Mouse (Mus musculus) adrenal gland, postnatal 4 days (tissue): ENCODE results near the gene Fbh1. TPM values are rescaled to one million over a fixed set of nuclear protein-coding genes. Genes with fewer than 3 reads are reported as not detected.
A peak's percentile ranks its signal among the peaks of the same experiment; 100 is the strongest.

Source experiments
- DNase-seq, 2 experiments: peaks; one replicate each; pipeline ENCODE4 v3.0.0; 2021 to 2022; ENCODE audit warnings: low spot score in 2 of 2, mixed read lengths in 2 of 2
- long read RNA-seq, 2 experiments: library from polyadenylated mRNA; stranded (forward); transcript quantifications; one replicate each; pipeline ENCODE4 v2.0.0; 2021
- total RNA-seq, 2 experiments: library from RNA; stranded (reverse); gene quantifications; 2 replicates each; pipeline ENCODE4 v1.2.3; 2021

Gene Fbh1
- total RNA-seq: 100 to 1,000 TPM; 103 to 109 TPM
- long read RNA-seq, experiment 1, transcript Fbh1-201 (21 exons, 3,567 nt): major isoform, 48 of 87 reads
- long read RNA-seq, experiment 1, partial matches to known transcripts: 6 of 87 reads
- long read RNA-seq, experiment 1, other reads (novel, unspliced or antisense): 33 of 87 reads
- long read RNA-seq, experiment 2, transcript Fbh1-201 (21 exons, 3,567 nt): major isoform, 88 of 195 reads
- long read RNA-seq, experiment 2, partial matches to known transcripts: 16 of 195 reads
- long read RNA-seq, experiment 2, other reads (novel, unspliced or antisense): 91 of 195 reads

DNA sequence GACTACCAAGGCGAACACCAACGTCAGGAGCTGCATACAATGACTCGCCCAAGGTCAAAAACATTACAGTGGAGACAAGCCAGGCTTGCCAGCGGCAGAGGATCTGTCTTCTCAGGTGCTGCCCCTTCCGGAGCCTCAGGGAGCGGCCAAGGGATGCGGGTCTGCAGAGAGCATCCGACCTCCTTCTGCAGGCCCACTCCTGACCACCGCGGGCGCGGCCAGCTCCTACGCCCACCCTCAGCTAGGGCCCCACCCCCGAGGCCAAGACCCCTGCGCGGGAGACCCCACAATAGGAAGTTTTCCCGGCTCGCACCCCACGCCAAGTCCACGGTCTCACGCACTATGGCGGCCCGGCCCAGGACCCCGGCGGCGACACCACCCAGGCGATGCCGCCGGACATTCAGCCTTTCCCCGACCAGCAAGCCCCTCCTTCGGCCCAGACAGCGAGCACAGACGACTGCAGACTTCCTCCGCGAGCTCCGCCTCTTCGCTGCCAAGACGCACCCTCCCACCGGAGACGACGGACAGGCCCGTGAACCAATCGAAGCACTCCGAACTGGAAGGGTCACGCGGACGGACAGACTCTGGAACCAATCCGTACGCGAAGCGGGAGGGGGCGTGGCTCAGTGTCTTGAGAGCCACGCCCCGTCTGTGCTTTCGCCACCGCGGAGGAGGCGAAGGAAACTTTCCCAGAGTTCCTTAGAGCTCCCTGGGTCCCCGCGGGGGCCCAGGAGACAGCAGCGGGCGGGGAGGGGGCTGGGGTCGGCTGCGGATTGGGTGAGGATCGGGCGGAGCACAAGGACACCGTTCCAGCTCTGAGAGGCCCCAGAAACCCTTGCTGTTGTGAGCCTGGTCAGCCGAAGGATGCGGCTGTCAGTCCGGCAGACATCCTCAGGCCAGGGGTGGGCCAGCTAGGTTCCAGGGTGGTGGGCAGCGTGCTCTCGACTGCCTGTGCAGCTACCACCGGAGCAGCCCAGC, at the start of gene Fbh1, which contains the start of gene Ankrd16:
Fbh1 (minus strand) TSS at position 492 of the 978 bp plus-strand sequence.
Ankrd16 (plus strand) TSS at position 786 of the 978 bp plus-strand sequence.
- peak; percentile 100 for DNase-seq

DNA sequence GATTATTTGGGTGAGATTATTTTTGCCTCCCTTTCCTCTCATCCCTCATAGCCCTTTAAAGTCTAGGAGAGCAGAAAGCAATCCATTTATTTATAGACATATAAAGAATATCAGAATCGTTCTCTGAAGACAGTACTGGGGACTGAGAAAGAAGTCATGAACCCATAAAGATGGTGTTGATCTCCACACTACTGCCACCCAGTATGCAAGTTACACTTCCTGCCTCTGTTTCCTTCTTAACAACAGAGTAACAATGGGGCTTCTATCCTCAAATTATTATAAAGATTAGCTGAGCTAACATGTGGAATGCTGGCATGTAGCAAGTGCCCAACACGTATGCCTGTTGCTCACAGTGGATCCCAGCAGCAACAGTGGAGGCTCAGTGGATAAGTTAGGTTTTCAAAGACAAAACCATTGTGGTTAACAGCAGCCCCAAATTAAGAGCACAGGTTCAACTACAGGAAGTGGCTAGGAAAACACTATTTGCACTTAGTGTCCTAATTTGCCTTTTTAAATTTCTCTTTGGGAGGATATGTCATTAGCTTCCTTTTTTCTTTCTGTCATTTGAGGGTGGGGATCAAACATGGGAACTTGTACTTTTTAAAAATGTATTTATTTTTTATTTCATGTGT, 24.0 kb upstream of the Fbh1 start:
- DNase-seq: no peak

DNA sequence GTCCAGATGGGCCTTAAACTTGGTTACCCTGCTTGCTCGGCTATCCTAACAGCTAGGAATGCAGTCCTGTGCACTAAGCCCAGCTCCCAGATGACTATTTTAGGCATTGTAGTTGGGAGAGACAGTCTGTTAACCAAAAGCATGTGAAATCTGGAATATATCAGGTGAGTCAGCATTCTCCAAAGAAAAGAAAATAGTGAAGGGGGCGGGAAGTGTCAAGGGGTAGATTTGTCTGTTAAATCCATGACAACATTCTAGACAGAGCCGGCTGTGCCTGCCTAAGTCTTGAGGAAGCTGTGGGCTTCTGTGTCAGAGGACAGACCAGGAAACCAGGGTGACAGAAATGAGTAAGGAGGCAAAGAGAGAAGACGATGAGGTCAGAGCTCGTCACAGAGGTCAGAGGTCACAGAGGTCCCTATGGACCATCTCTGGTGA, 20.6 kb upstream of the Fbh1 start:
- DNase-seq: no peak

DNA sequence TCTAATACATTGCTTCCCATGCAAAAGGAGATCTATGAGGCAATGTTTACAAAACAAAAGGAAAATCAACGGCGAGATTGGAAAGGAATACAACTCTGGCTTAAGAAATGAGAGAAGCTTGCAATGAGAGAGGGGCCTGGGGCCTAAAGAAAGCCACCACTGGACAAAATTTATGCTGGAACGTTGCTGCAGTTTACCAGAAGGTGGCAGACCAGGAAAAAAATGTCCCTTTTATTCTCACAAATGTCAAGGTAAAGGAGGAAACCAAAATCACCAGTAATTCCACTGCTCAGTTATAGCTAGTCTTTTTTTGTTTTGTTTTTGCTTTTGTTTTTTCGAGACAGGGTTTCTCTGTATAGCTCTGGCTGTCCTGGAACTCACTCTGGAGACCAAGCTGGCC, 17.3 kb upstream of the Fbh1 start:
- no peak for DNase-seq

DNA sequence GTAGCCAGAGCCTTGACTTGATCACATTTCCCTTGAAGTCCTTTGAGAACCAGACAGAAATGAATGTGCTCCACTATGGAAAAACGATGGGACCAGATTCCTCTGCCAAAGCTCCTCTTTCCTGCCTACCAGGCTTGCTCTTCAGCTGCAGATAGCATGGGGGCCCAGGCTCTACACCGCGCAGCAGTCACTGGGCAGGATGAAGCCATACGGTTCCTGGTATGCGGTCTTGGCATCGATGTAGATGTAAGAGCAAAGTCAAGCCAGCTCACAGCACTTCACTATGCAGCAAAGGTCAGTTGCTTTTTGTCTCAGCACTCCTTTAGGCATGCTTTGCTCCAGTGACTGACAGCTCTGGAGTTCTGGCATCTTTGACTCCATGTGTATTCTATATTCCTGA, 6.8 kb upstream of the Fbh1 start:
- DNase-seq: no peak

DNA sequence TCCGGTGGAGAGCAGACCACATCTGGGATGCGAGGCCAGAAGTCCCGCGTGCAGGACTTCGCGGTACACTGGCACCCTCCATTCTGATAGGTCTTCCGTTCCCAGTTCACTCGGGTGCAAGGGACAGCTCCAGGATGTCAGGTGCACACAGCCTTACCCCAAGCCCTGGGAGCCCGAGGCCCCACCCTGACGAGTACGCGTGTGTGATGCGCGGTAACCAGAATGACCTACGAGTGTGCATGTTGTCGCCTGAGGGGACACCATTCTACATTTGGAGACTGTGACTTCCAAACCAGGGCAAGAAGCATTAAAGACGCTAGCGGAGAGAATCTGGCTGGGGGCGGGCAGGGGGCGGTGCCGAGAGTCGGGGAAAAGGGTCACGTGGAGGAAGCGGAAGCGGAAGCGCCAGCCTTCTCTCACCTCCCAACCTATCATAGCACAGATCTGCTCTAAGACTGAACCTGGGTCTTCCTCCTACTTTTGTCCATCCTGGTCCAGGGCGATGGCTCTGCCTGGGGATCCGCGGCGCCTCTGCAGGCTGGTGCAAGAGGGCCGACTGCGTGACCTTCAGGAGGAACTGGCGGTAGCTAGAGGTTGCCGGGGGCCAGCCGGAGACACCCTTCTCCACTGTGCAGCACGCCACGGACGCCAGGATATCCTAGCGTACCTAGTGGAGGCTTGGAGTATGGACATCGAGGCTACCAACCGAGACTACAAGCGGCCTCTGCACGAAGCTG, 873 bp upstream of the Fbh1 start:
- DNase-seq: peak; percentile 49 to 64

DNA sequence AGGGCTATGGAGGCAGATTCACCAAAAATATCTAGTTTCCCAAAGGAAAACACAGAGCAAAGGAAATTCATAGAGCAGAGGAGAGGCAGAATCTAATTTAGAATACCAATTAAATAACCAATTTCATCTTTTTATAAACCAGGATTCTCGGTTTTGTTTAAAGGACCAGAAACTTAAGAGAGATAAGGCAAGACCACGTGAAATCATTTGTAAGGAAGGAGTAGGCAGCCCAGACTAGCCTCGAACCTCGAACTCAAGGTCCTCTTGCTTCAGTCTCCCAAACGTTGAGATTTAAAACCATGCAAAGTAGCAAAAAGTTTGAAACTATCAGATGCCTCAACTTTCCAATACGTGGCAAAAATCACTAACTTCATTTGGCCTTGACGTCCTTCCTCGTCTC, 967 bp downstream of the Fbh1 start:
- DNase-seq: no peak

DNA sequence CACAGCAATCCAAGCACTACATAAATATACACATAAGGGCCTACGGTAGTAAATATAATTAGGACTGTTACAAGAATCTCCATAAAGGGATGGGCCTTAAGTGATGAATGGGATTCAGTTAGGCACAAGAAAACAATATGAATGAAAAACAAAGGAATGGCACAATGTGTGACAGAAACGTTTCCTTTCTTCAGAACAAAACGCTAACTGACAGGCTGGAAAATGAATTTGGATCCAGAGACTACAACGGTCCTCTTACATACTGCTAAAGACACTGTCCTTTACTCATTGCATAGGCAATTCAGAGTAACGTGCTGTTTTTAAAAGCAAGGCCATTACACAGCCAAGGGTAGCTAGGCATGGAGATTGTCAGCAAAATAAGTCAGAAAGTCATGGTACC, 2.3 kb downstream of the Fbh1 start:
- DNase-seq: no peak

DNA sequence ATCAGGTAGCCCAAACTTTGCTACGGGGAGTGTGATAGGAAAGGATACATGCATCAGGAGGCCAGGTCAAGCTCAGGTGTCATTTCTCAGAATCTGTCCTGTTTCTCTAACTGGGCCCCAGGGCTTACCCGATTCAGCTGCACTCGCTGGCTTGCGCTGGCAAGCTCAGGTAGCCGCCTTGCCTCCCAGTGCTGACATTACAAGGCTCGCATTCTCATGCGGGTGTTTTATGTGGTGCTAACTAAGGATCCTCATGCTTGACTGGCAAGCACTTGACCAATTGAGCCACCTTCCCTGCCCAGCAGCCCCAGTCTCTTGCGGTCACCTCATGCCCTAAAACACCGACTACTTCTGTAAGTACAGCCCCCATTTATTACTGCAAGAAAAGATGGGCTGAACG, 3.0 kb downstream of the Fbh1 start:
- no peak for DNase-seq

DNA sequence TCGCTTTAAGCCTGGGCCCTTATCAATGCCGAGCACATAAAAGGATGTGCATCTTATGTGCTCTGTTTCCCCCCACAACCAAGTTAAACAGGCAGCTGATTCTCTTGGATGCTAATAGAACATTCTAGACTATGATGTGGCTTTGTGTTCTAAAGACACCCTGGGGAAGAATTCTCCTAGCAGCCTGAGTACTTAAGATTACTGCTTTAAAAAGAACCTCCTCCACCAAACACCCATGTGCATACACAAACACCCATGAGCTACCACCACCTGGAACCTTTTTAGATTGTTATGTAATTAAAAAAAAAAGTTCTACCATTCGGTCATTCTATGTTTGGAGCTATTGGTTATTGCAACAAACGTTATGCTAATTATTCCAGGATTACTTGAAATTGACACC, 5.0 kb downstream of the Fbh1 start:
- DNase-seq: no peak

DNA sequence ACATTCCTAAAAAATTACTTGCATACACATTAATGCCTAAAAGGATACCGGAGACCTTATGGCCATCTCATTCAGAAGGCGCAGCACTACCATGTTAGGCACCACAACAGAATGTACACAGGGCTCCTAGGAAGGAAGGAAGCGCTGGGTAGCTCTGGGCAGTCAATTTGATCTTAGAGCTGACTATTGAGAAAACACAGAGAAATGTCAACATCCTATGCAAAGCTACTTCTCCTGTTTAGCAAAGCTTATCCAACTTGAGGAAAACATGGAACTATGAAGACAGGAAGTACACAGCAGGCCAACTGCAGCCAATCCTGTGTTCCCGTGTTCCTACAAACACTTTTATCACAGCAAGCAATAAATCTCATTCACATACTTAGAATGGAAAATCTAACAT, 5.7 kb downstream of the Fbh1 start:
- no peak for DNase-seq

DNA sequence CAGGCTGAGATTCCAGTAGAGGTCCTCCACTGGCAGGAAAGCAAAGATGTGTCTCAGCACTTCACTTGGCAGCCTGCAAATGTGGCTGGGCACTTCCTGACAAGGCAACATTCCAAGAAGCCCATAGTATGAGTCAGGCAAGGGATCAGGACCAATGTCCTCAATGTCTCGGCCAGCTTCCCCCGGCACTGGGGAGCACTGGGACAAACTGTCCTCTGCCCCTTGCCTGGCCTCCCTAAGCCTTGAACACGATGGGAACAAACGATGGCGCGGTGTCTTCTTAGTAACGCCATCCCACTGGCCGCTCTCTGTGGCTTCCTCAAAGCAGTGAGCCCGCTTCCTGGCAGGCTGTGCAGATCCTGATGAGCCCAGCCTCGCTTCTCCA, 10.2 kb downstream of the Fbh1 start:
- DNase-seq: no peak

DNA sequence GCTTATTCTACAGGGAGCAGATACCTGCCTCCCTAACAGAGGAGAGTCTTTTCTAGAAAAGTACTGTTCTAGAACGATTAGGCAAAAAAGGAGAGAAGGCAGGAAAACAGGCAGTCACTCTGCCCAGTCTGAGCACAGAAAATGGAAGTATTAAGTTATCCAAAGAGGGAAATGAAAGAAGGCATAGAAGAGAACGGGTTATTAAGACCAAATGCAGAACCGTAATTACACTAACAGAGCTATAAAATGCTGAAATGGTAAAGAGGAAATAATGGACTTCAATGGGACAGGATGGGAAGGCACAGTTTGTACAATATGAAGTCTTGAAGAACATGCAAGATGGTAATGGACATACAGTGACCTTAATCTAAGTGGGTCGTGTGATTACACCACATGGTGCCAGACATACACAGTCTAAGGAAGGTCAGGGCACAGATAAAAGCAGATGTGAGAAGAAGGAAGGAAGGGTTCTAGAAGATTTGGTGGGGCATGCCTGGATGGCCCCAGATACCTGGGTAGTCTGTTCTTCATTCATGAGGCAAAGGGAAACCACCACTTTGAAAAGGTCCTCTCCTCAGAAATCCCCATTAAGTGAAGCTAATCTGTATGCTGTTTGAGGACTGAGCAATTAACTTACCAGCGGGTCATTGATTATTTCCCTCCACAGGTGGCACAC, 10.8 kb downstream of the Fbh1 start:
- no peak for DNase-seq

DNA sequence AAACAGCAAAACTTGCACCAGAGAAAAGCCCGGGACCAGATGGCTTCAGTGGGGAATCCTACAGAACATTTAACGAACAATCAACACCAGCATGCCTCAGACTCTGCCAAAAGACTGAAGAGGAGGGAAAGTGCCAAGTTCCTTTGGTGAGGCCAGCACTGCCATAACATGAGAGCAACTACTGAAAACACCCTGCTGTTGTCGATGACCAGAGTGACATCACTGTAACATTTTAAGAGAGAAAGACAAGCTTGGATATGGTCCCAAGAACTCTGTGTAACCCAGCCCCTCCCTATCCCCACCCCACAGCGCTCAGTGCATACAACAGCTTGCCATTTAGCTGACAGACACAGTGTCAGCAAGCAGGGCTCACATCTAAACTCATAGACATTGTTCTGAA, 11.7 kb downstream of the Fbh1 start:
- DNase-seq: no peak

DNA sequence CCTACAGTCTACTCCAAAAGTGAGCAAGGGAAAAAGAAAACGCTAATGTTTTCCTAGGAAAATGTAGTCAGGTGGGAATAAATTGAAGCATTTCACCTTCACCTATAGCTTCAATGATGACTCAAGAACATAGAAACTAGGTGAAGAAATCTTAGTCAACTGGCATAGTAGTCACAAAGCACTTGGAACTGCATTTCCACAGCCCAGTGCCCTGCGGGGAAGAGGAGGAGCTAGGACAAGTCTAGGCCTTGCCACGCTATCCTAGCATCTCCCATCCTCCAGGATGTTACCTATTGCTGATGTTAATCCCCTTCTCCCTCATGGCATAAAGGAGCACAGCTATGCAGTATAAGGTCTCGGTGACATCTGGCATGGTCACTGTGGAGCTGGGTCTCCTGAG, 14.8 kb downstream of the Fbh1 start:
- no peak for DNase-seq

DNA sequence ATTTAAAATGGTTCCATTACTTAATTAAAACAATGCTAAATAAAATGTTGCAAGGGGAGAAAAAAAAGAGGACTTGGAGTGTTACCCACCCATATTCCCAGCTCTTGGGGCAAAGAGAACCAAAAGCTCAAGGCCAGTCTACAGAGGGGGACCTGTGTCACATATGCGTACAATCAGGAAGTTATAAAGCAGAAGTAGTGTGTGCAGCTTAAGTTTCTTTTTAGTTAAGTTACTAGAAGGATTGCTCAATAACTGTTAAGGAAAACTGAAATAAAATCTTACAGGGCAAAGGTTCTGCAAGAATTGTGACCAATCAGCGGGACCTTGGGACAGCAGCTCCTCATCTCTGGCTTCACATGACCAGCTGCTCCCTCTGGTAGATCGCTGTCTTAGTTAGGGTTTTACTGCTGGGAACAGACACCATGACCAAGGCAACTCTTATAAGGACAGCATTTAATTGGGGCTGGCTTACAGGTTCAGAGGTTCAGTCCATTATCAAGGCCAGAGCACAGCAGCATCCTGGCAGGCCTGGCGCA, 37.8 kb downstream of the Fbh1 start:
- DNase-seq: no peak

DNA sequence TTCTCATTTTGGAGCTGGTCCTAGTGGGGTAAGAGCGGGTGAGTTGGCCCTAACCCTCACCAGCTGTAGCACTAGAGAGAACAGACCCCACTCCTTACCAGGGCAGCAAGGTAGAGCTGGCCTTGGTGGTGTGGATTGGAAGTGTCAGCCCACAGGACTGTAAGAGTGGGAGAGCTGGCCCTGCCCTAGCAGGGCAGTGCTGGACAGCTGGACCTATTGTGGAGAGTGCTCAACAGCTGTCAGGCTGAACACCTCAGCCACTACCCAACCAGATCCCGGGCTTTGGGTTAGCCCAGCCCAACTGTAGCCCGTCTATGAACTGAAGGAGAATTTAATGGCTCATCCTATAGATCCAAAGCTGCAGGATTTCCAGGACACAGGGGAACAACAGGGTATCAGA, 38.6 kb downstream of the Fbh1 start:
- DNase-seq: no peak

DNA sequence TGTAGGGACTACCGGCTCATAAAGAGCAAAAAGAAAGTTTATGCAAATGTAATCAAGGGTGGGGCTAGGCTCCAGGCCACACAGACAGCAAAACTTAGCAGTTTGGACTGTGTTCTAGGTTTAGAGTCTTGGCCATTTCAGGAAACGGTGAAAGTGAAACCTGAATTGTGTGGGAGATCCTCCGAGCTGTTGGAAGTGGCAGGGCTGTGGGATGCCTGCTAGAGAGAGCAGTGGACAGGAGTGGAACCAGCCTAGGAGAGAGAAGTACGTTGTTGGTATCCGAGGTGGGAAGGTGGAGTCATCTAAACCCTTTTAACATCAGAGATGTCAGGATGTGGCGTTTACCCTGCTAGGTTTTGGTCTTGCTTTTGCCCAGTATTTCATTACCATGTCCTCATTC, 41.5 kb downstream of the Fbh1 start:
- DNase-seq: no peak

DNA sequence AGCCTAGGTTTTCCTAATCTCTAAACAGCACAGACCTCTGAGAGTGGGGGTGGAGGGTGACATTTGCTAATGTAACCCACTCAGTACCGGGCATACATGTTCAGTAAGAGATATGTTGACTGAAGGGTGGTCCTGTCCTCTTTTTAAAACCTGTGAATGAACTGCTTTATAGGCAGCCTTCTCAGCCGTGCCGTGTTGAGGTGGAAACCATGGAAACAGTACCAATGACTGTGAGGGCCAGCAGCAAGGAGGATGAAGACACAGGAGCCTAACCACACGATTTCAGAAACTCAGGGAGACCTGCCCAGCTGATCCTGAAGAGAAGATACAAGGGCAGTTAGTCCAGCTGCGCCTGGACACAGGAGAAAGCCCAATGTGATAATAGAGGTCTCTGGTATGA, 44.4 kb downstream of the Fbh1 start:
- no peak for DNase-seq

DNA sequence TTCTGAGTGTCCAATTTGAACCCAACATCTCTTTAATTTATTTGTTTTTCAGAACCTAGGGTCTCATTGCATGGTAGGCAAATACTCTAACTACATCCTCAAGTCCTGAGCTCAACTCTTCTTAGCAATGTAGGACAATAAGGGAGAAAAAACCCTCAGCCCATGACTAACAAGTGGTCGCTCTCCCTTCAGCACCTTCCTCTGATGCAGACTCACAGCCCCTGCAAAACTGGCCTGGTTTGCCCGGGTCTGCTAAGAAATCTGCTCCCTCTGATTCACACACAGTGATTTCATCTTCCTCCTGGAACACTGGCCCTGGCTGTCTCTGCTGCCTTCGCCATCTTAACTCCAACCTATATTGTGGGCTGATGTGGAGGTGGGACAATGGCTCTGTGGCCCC, 48.3 kb downstream of the Fbh1 start:
- DNase-seq: no peak
